Comparison of ENCODE assay signal across 9 mouse cellular contexts in genomic region chr2:136121867-136122266, GRCm38 (mm10).
DNase-seq lines count a peak whose midpoint lies in the region; ATAC-seq and TF ChIP-seq lines count a peak whose summit lies in the region.
"Had no signal": no experiment of that assay in that cellular context is flagged by ENCODE, and none has a peak within 500 bp of the region (broad histone marks: within the 10 kb centered on the region; RNA-seq: fewer than 3 reads in every experiment).

No protein-coding gene starts in this region.

- H3K27ac ChIP-seq in lung, embryonic 14.5 days (ENCODE audit: low read depth): no peak overlapping the region
- H3K27ac ChIP-seq in hindbrain, embryonic 14.5 days: peak overlapping the region; percentile 86
- no peak overlapping the region for H3K27ac ChIP-seq in limb, embryonic 13.5 days
- peak overlapping the region; percentile 83 for H3K27ac ChIP-seq in neural tube, embryonic 13.5 days (replicated peaks)

- H3K36me3 ChIP-seq in lung, embryonic 14.5 days (ENCODE audit: insufficient read depth): no peaks in the 10 kb centered on the region
- no peaks in the 10 kb centered on the region for H3K36me3 ChIP-seq in hindbrain, embryonic 14.5 days (replicated peaks; ENCODE audit: control insufficient read depth, insufficient read depth)
- H3K36me3 ChIP-seq in limb, embryonic 13.5 days: no peaks in the 10 kb centered on the region
- H3K36me3 ChIP-seq in neural tube, embryonic 13.5 days: no peaks in the 10 kb centered on the region

- no peak for TF ChIP-seq CTCF in lung, embryonic 14.5 days (IDR thresholded peaks at IDR 0.05; ENCODE audit: low read depth)
- no peak for TF ChIP-seq CTCF in lung, adult 2 months (IDR thresholded peaks at IDR 0.05; ENCODE audit: insufficient read depth, low read length)

- 9% methylated on average over 6 of the region's 6 CpGs for WGBS in lung, embryonic 14.5 days
- WGBS in lung, adult 2 months: 13% methylated on average over 6 of the region's 6 CpGs
- 14% methylated on average over 6 of the region's 6 CpGs for WGBS in hindbrain, embryonic 14.5 days
- 7% methylated on average over 6 of the region's 6 CpGs for WGBS in limb, embryonic 13.5 days
- WGBS in neural tube, embryonic 13.5 days: 1% methylated on average over 6 of the region's 6 CpGs

- H3K9me3 ChIP-seq in lung, embryonic 14.5 days (ENCODE audit: low read depth, low read length): no peaks in the 10 kb centered on the region
- no peaks in the 10 kb centered on the region for H3K9me3 ChIP-seq in hindbrain, embryonic 14.5 days (ENCODE audit: control insufficient read depth, low read length)
- H3K9me3 ChIP-seq in limb, embryonic 13.5 days: no peaks in the 10 kb centered on the region
- no peaks in the 10 kb centered on the region for H3K9me3 ChIP-seq in neural tube, embryonic 13.5 days

- H3K9ac ChIP-seq in lung, embryonic 14.5 days: no peak overlapping the region
- peak overlapping the region; percentile 36 for H3K9ac ChIP-seq in hindbrain, embryonic 14.5 days
- H3K9ac ChIP-seq in limb, embryonic 13.5 days: no peak overlapping the region
- no peak overlapping the region; the same call in 1 of the 2 replicates for H3K9ac ChIP-seq in neural tube, embryonic 13.5 days

- no peaks in the 10 kb centered on the region for H3K4me1 ChIP-seq in lung, embryonic 14.5 days (ENCODE audit: insufficient read depth)
- H3K4me1 ChIP-seq in lung, adult 2 months (ENCODE audit: control insufficient read depth, insufficient read depth, low read length): no peaks in the 10 kb centered on the region
- peaks cover 9% of the 10 kb centered on the region for H3K4me1 ChIP-seq in hindbrain, embryonic 14.5 days (replicated peaks; ENCODE audit: control insufficient read depth, insufficient read depth, low read length)
- no peaks in the 10 kb centered on the region for H3K4me1 ChIP-seq in limb, embryonic 13.5 days
- peaks cover 16% of the 10 kb centered on the region for H3K4me1 ChIP-seq in neural tube, embryonic 13.5 days (replicated peaks)

- H3K27me3 ChIP-seq in lung, embryonic 14.5 days (ENCODE audit: insufficient read depth, low read length): no peaks in the 10 kb centered on the region
- no peaks in the 10 kb centered on the region for H3K27me3 ChIP-seq in hindbrain, embryonic 14.5 days (ENCODE audit: control insufficient read depth, insufficient read depth, low read length)
- H3K27me3 ChIP-seq in limb, embryonic 13.5 days: no peaks in the 10 kb centered on the region
- no peaks in the 10 kb centered on the region for H3K27me3 ChIP-seq in neural tube, embryonic 13.5 days

- peak; percentile 58; the same call in 1 of the 2 replicates for ATAC-seq in lung, embryonic 14.5 days (ENCODE audit: insufficient read depth)
- peak; percentile 84; the same call in 1 of the 2 replicates for ATAC-seq in hindbrain, embryonic 14.5 days (ENCODE audit: low FRiP score)
- ATAC-seq in limb, embryonic 13.5 days (ENCODE audit: low FRiP score, low read depth): 0 out of 2 replicates have a peak, but pooled peaks have one; percentile 15
- ATAC-seq in neural tube, embryonic 13.5 days (ENCODE audit: low read depth): peak; percentile 87
- ATAC-seq: intestine, embryonic 16.5 days had no signal

- no peak overlapping the region for H3K4me2 ChIP-seq in lung, embryonic 14.5 days
- peak overlapping the region; percentile 29; the same call in 1 of the 2 replicates for H3K4me2 ChIP-seq in hindbrain, embryonic 14.5 days (replicated peaks)
- no peak overlapping the region for H3K4me2 ChIP-seq in limb, embryonic 13.5 days (replicated peaks)
- H3K4me2 ChIP-seq in neural tube, embryonic 13.5 days: peak overlapping the region; percentile 26

- H3K4me3 ChIP-seq in lung, embryonic 14.5 days (ENCODE audit: low read depth, low read length): no peak overlapping the region
- no peak overlapping the region for H3K4me3 ChIP-seq in lung, adult 2 months (replicated peaks; ENCODE audit: extremely low read depth, low read depth, low read length)
- H3K4me3 ChIP-seq in hindbrain, embryonic 14.5 days (replicated peaks; ENCODE audit: low read length): no peak overlapping the region
- no peak overlapping the region for H3K4me3 ChIP-seq in limb, embryonic 13.5 days
- H3K4me3 ChIP-seq in neural tube, embryonic 13.5 days: no peak overlapping the region

- DNase-seq in lung, embryonic 14.5 days: peak; percentile 65
- DNase-seq in lung, adult 2 months: no peak
- peak; percentile 58 for DNase-seq in hindbrain, embryonic 14.5 days (ENCODE audit: low spot score)
- no peak for DNase-seq in heart, adult 9 months (ENCODE audit: low spot score in 2 of 2)
- DNase-seq in left cerebral cortex, adult 18-20 months (ENCODE audit: low spot score in 2 of 2): no peak
- no peak for DNase-seq in frontal cortex, postnatal 10 days (ENCODE audit: low spot score in 2 of 2)

- no peak for TF ChIP-seq POLR2A in lung, adult 2 months (IDR thresholded peaks at IDR 0.05; ENCODE audit: borderline replicate concordance, extremely low read depth, low read depth, low read length)

Comparison
In these comparisons a context has a peak if more than half of its experiments do, and no peak if none do; other contexts are left out.
1. DNase-seq: peak in lung, embryonic 14.5 days (single experiment) and hindbrain, embryonic 14.5 days (single experiment); none in lung, adult 2 months (single experiment), heart, adult 9 months (0 of 2), left cerebral cortex, adult 18-20 months (0 of 2) and frontal cortex, postnatal 10 days (0 of 2).
2. ATAC-seq: peak in every context shown above with its lines; median percentile 87 in neural tube, embryonic 13.5 days; 84 in hindbrain, embryonic 14.5 days; 58 in lung, embryonic 14.5 days; 15 in limb, embryonic 13.5 days.
3. H3K27ac ChIP-seq: peak in hindbrain, embryonic 14.5 days (single experiment) and neural tube, embryonic 13.5 days (single experiment); none in lung, embryonic 14.5 days (single experiment) and limb, embryonic 13.5 days (single experiment).
4. H3K4me2 ChIP-seq: peak in hindbrain, embryonic 14.5 days (single experiment) and neural tube, embryonic 13.5 days (single experiment); none in lung, embryonic 14.5 days (single experiment) and limb, embryonic 13.5 days (single experiment).